Mouse (Mus musculus): ENCODE results near the gene Serpinb1a.

Serpinb1a gene

DNA sequence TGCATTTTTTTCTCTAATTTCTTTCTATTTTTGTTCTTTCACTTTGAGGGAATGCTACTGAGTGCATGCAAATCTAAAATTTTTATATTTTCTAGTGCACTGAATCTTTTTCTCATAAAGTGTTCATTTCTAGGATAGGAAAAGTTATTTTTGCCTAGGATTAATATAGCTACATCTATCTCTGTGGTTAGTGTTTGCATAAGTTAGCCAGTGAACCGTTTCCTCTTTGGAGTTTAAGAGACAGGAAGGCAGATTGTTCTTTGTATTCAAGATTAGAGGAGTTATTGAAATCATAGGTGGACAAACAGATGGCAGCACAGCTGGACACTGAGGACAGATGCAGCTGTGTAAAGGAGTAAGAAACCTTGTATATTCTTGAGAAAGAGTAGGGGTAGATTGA lies 11.7 kb downstream of the Serpinb1a start:
- no peak for DNase-seq (ENCODE audit: low spot score in 2 of 2)

DNA sequence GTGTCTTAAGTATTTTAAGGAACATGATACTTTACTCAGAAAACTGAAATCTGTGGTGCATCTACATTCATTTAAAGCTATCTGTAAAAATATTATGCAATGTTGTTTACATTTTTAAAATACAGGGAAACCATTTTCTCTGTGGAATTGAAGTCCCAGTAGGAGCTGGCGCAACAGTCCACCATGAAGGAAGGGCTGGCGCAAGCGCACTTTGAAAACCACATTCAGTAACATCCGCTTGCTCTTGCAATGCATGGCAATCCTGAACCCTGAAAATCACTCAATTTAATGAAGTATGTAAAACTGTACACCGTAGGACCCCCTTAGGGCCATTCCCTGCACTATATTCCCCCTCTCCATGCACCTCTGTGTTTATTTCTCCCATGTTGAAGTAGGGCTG lies 16.5 kb downstream of the Serpinb1a start:
- no peak for DNase-seq (ENCODE audit: low spot score in 2 of 2)

DNA sequence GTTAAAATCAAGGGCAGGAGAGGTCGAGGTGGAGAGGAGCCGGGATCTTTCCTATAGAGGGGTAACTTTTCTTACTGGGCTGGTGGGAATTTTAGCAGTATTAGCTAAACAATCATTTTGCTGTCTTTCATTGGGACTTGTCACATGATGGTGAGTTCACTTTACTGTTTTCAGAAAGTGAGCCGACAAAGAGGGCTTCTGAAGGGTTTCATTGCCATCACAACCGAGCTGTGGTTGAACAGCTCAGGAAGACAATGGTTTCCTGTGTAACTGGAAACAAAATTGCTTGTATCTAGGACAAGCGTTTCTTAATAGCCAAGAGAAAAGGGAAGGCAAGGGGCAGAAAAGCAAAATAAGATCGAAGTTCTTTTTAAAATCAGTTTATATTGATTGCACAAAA lies 17.7 kb downstream of the Serpinb1a start:
- DNase-seq (ENCODE audit: low spot score in 2 of 2) = no peak

DNA sequence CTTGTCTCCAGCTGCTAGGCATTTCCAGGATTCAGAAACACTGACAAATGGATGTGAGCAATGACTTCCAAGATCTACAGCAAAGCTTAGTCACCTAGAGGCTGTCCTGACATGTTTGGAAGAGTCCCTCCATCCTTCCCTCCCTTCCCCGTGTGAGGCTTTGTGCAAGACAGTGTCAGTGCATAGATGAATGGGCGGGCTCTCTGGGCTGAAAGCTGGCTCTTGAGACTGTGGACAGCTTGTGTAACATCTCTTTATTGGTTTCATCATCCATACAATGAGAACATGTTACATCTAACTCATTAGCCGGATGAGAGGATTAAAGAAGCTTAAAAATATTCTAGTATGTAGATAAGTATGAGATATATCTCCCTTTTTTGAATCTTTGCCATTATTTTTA lies 18.2 kb downstream of the Serpinb1a start:
- DNase-seq (ENCODE audit: low spot score in 2 of 2) = no peak

DNA sequence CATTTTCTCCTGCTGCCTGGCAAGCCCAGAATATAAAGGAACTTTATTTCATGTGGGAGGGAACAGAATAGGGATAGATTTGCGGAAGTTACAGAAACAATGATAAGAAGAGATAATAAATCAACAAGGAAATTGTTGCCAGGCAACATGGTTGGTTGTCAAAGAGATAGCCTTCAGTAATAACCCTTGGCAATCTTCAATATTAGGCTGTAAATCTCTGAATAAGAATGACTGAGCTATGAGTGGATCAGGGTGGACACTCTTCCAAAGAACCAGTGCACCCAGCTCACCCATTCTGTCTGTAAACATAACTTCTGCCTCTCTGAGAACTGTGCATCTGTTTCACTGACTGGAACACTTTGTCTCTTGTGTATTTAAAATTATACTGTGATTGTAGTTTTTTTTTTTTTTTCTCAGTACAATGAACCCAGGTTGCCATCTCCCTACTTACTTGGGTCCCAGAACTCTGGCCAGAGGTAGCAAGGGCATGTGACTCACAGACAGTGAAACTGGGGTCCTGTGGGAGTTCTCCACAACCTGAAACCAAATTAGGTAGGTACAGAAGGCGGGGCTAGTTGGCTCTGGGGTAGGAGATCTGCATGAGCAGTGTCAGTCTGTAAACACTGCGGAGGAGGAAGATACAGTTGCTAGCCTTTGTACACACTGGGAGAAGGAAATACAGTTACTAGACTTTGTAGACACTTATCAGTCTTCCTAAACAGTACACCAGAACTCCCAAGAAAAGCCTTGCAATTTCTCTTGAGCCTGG lies 19.3 kb downstream of the Serpinb1a start:
- no peak for DNase-seq (ENCODE audit: low spot score in 2 of 2)

DNA sequence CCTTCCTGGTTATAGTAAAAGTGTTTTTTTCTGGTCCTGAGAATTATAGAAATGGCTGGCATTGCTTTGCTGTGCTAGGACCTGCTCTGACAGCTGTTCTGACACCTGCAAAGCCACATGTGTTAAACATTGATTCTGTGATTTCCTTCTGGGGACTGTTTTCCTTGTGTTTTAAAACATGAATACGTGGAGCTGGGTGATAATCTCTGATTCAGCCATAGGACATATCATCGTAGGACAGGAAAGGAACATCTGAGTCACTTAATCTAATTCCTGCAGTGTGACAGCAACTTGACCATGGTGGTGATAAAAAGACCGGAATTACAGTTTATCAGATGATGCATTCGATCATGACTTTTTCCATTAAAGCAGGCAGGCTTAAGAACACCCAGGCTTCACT lies 22.1 kb downstream of the Serpinb1a start:
- no peak for DNase-seq (ENCODE audit: low spot score in 2 of 2)

DNA sequence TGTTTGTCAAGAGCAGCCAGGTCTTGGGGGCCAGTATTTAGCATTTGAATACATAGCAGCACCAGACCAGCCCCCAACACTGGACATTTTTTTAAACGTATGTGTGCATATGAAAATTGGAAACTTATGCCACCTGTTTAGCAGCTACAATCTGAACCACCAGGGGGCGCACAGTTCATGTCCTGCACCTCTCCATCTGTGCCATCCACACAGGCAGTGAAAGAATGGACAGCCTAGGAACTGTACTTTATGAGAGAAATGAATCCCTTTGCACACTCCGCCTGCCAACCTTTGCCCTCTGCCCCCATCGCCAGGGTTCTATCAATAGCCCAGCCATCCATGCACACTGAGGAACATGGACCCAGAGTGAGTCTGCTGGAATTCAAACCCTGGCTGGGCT lies 23.0 kb downstream of the Serpinb1a start:
- peak; percentile 32 to 36 for DNase-seq (ENCODE audit: low spot score in 2 of 2)

DNA sequence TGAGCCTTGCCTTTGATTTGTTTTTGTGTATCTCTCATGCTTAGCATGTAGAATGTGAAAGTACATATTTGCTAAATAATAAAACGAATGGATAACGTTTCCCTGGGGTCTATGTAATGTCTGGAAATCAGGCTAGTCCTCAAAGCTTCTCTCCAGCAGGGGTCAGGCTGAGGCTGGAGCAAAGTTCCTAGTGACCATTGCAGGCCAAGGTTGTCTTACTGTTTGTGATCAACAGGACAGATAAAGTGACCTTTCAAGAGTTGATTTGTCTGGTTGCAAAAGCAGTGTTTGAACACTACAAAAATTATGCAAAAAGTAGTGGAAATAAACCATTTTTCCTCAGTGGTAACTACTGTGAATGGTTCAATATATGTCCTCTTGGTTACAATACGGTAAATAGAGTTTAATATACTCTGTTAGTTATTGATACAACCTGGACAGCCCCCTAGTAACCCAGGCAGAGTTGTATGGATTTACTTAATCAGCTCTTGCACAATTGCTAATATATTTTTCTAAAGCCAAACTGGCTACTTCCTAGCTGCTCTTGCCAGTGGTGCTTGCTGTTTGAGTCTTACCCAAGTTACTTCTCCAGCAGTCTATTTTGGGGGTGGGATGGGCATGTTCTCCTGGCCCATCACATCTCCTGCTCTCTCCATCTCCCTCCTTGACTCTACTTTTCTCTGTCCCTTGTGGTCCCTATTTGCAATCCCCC lies 23.7 kb downstream of the Serpinb1a start:
- DNase-seq (ENCODE audit: low spot score in 2 of 2) = no peak

DNA sequence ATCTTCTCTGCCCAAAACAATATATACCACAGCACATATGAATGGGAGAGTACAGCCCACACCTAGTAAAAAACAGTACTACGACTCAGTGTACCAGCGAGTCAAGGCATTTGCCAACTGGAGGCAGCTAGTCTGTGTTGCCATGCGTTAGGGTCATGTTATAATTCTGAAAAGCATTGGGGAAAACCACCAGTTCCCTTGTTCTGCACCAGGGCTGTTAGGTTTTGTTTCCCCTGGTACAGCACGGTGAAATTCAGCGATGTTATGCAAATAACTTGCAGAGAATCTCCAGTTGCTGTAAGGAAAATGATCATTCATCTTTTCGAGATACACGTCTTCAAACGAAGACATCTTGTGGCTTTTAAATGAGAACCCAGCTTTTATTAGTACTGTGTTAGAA lies 25.4 kb downstream of the Serpinb1a start:
- no peak for DNase-seq (ENCODE audit: low spot score in 2 of 2)

DNA sequence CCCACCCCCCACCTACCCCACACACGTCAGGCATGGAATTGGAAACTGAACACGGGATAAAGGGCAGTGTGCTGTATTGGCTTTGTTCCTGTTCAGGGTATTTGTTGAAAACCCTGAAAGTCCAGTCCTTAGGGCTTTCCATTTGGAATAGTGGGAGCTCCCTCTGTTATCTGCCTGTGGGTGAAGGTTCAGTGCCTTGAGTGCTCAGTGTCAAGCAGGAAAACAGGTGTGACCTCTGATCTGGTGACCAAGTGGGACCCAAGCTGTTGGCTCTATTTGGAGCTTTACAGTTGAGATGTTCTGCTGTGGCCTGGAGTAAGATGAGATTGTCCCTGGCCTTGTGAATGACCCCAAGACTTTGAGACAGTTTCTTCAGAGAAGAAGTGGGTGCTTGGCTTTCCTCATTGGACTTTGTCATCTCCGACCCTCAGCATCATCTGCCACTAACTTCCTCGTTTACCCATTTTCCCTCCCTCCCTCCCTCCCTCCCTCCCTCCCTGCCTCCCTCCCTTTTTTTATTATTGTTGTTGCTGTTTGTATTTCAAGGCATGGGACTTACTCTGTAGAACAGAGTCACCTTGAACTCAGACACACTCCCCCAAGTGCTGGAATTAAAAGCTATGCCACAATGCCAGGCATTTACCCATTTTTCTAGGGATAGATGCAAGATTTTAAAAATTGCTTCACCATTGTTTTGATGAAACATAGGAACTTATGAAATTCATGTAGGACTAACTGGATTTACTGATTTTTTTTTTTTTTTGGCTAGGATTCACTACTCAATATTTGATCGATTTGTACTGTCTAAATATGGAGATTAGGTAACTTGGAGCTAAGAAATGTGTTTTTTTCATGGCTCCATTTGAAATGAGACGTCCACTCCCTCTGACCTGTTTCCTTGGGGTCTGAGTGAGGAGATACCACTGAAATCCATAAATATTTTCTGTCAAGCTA lies 26.3 kb downstream of the Serpinb1a start:
- no peak for DNase-seq (ENCODE audit: low spot score in 2 of 2)

DNA sequence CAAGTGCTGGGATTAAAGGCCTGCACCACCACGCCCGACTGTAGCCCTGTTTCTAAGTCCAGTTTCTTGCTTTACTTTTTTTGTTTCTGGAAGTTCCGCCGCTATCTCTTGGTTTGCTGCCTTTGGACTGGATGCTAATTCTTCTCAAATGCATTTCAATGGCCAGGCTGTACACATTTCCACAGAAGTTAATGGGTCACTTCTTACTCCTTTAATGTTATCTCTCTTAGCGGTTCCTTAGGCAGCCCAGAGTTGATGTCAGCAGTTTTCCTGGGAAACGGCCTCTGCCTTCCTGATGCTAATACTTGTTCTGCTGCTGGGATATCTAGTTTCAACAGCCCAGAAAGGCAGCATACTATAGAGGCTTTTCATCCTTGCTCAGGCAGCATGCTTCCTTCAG lies 27.9 kb downstream of the Serpinb1a start:
- no peak for DNase-seq (ENCODE audit: low spot score in 2 of 2)

DNA sequence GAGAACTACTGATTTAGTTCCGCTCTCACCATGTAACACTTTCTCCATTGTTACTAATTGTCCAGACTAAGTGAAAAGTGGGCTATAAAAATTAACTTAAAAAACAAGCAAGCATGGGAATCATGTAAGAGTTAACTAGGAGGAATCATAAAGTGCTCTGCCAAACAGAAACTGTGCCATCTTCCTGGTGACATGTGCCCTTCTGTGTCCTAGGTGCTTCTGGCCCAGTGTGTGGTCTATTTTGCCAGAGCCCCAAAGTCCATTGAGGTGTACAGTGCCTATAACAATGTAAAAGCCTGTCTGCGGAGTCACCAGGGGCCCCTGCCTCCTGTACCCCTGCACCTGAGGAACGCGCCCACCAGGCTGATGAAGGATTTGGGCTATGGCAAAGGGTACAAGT lies 29.3 kb downstream of the Serpinb1a start:
- no peak for DNase-seq (ENCODE audit: low spot score in 2 of 2)

DNA sequence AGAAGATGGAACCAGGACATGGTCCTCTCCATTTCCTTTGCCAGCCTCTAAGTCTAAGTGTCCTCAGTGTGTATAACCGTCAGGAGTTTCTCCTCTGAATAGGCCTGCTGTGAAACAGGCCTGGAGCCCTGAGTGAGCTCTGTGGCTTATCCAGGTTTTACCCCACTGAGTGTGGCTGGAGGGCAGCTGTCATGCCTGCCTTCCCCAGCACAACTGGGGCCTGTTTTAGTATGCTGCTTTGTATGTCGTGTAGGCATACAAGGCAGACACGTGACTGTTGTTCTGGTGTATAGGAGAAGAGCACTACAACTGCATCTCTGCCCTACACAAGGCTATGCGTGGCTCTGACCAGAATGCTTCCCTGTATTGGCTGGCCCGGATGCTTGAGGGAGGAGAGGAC lies 31.1 kb downstream of the Serpinb1a start:
- no peak for DNase-seq (ENCODE audit: low spot score in 2 of 2)

DNA sequence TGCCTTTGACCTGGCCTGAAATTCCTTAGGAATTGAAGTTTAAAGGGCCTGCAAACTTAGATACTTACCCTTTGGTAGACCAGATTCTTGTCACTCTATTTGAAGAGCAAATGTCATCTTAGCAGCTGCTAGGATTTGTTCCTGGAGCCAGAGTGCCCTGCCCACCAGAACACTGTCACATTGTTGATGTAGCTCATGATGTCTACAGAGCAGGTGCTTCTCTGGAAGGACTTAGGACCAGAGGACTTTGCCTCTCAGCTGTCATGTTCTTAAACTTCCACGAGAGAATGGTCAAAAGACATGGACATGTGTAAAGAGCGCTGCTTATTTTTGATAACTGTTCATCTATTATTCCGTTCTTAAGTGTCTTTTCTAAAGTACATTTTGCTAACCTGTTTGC lies 31.7 kb downstream of the Serpinb1a start:
- DNase-seq (ENCODE audit: low spot score in 2 of 2) = no peak

DNA sequence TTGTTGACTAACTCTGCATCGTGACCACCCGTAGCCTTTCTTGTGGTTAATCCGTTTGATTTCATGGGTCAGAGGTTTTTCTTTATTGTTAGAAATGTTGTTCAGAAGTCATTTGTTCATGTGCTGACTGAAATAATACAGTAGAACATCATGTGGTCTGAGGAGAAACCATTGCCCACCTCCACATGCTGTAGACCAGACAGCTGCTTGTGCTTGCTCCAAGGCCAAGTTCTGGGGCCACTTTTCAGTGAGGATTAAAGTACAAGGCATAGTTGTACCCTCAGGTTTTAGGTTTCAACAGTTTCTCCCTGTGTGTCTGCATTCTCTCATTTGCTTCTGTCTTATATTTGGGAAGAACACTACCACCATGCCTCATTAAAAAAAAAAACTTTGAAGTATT lies 43.4 kb downstream of the Serpinb1a start:
- DNase-seq (ENCODE audit: low spot score in 2 of 2) = no peak

DNA sequence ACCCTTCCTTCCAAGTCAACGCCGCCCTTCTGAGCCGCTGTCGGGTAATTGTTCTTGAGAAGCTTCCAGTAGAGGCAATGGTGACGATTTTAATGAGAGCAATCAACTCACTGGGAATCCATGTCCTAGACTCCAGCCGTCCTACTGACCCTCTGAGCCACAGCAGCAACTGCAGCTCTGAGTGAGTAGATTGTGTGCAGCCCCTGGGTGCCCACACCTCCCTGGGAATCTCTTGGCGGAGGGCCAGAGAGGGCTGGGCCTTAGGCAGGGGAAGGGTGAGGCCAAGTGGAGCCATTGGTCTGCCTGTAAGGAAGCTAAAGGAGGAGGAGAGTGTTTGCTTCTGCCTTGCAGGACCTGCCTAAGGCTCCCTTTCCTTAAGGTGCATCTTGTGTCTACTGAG lies 44.2 kb downstream of the Serpinb1a start:
- DNase-seq (ENCODE audit: low spot score in 2 of 2) = no peak

DNA sequence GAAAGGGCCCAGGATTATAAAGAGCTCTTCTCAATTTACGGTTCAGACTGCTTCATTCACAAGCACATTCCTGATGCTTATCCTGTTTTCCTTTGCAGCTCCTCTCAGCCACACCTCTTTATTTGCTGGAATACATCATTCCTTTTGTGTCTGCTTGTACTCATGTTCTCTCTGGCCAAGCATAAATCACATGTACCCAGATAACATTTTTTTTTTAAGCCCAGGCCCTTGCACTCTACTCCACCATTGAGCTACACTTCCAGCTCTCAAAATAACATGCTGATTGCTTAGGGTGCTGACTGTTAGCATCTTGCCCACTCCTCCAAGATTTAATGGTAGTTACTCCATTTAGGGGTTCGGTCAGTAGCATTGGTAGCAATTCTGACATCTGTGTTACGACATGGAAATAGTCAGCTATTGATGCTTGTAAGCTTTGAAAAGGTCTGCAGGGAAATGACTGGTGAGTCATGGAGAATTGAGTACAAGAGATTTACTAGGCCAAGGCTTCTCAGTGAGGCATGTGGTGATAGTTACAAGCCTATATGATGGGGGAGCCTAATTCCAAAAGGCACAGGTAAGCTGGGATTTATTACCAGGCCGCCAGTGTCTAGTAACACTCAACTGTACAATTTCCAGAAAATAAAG lies 47.2 kb downstream of the Serpinb1a start:
- no peak for DNase-seq (ENCODE audit: low spot score in 2 of 2)

DNA sequence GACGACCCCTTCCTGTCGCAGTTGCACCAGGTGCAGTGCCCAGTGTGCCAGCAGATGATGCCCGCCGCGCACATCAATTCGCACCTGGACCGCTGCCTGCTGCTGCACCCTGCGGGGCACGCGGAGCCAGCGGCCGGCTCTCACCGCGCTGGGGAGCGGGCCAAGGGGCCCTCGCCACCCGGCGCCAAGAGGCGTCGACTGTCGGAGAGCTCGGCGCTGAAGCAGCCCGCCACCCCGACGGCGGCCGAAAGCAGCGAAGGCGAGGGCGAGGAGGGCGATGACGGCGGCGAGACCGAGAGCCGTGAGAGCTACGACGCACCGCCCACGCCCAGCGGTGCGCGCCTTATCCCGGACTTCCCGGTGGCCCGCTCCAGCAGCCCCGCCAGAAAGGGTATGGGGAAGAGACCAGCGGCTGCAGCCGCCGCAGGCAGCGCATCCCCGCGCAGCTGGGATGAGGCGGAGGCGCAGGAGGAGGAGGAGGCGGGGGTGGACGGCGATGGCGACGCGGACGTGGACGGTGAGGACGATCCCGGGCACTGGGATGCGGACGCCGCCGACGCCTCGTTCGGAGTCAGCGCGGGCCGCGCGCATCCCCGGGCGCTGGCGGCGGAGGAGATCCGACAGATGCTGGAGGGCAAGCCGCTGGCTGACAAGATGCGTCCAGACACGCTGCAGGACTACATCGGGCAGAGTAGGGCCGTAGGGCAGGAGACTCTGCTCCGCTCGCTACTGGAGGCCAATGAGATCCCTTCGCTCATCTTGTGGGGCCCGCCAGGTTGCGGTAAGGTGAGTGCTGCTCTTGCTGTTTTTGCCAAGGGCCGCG lies 48.5 kb downstream of the Serpinb1a start, which contains the start of gene D930007J09Rik:
Gene D930007J09Rik (minus strand): TSS at position 591 of the 823 bp plus-strand sequence.
- peak; percentile 44 to 51 for DNase-seq (ENCODE audit: low spot score in 2 of 2)

DNA sequence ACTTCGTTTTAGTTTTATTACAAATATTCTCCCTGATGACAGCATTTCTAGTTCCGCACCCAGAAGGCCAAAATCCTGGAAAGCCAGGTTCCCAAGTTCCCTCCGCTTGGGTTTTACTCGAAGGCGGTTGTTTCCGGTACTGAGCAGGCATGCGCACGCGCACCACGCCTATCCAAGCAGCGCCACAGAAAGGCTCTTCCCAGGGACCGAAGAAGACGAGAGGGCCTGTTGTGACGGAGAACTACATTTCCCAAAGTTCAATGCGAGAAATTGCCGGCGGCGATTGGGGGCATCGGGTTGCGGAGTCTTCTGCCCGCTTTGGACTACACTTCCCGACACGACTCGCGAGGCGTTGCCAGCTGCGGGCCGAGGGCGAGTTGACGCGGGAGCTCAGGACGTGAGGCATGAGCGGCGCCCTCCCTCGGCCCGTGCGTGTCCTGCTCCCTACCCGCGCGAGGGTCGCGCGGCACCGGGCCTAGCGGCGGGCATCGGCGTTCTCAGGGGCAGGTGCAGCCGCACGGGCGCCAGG lies 49.2 kb downstream of the Serpinb1a start, which contains the start of gene Wrnip1:
Gene Wrnip1 (plus strand): TSS at position 346 of the 529 bp plus-strand sequence.
- DNase-seq (ENCODE audit: low spot score in 2 of 2) = peak; percentile 98 to 99

DNA sequence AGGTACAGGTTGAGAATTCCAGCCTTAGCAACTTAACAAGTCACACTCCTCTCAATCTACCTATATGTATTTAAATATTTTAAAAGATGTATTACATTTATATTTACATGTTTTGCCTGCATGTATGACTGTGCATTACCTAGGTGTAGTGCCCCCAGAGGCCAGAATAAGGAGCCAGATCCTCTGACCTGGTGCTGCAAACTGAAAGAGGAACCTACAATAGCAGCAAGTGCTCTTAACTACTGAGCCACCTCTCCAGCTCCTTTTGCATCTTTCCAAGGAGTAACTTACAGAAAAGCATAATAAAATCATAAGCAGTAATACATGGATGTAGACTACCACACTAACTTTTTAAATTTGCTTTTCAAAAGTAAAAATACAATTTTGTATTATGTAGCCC lies 50.1 kb downstream of the Serpinb1a start:
- no peak for DNase-seq (ENCODE audit: low spot score in 2 of 2)

Data from right cerebral cortex, postnatal 36 days (tissue).